Mouse (Mus musculus) hindbrain, embryonic 16.5 days (tissue): ENCODE measurements at regions not wholly inside any gene's neighbourhood (a gene's known extent, or its start where the extent isn't known, plus 50 kb on each side); places are given as distances from the start of the nearest gene placed in this dataset.

ENCODE experiments used
- ATAC-seq: fragments of 200-750 bp; cut with Nextera tagmentation; 2 replicates; pipeline ENCODE4 v1.8.0; 2017; ENCODE audit warnings: moderate TSS enrichment, moderate library complexity
- H3K27ac ChIP-seq: fragments of 300-500 bp; sonication (generic); 2 replicates; pipeline ENCODE4 v1.5.1; 2014; ENCODE audit warnings: low read depth, mild to moderate bottlenecking, control low read depth, low read length, moderate library complexity
- H3K27me3 ChIP-seq: fragments of 300-500 bp; sonication (generic); replicated peaks from 2 replicates; pipeline ENCODE4 v1.6.1; 2014; ENCODE audit warnings: low read length; ENCODE audit not compliant: control insufficient read depth, insufficient read depth
- H3K36me3 ChIP-seq: fragments of 300-500 bp; sonication (generic); 2 replicates; pipeline ENCODE4 v1.6.1; 2014; ENCODE audit warnings: mild to moderate bottlenecking, low read length, moderate library complexity, mixed read lengths; ENCODE audit not compliant: control insufficient read depth, insufficient read depth
- H3K4me1 ChIP-seq: fragments of 300-500 bp; sonication (generic); 2 replicates; pipeline ENCODE4 v1.6.1; 2014; ENCODE audit warnings: low read depth, low read length; ENCODE audit not compliant: control insufficient read depth, insufficient read depth
- H3K4me2 ChIP-seq: fragments of 300-500 bp; sonication (generic); 2 replicates; pipeline ENCODE4 v1.6.1; 2014; ENCODE audit warnings: mild to moderate bottlenecking, low read length, control low read depth, moderate library complexity
- H3K4me3 ChIP-seq: fragments of 300-500 bp; sonication (generic); 2 replicates; pipeline ENCODE4 v1.5.1; 2014; ENCODE audit warnings: mild to moderate bottlenecking, low read length, control low read depth, moderate library complexity
- H3K9ac ChIP-seq: fragments of 300-500 bp; sonication (generic); 2 replicates; pipeline ENCODE4 v1.6.1; 2014; ENCODE audit warnings: low read depth, mild to moderate bottlenecking, control low read depth, low read length, moderate library complexity
- H3K9me3 ChIP-seq: fragments of 300-500 bp; sonication (generic); 2 replicates; pipeline ENCODE4 v1.6.1; 2014; ENCODE audit warnings: mild to moderate bottlenecking, low read length, moderate library complexity; ENCODE audit not compliant: control insufficient read depth
- WGBS: fragments of 180-500 bp; shearing (Covaris S2); extraction: QIAGEN DNeasy Blood & Tissue Kit; methylation state at CpG from one replicate; pipeline ENCODE4 v1.1.7; 2014; 5-methylcytosine and 5-hydroxymethylcytosine counted together

DNA sequence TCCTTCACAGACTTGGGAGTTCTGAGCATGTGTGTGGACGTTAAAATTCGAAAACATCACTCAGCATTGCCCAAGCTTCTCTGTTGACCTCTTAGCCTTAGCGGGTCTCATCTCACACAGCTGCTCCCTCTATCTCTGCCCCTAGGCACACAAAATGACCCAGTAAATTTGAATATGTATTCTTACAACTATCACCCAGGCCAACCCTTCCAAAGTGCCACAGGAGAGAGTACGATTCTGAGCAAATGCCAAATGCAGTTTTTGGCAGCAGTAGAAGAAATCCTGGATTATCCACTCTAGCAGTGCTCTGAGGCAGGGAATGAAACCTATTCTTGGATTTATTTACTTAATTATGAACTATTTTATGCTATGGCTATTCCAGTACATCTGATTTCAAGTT, 246.6 kb upstream of the Slc24a5 start:
- no peak overlapping the region for H3K4me2 ChIP-seq
- H3K4me1 ChIP-seq = peaks cover 3% of the 10 kb centered on the region; the same call in 1 of the 2 replicates
- WGBS = 76% methylated on average over 4 of the region's 4 CpGs
- H3K9me3 ChIP-seq = no peaks in the 10 kb centered on the region
- H3K9ac ChIP-seq = no peak overlapping the region
- no peak overlapping the region for H3K27ac ChIP-seq
- no peak overlapping the region for H3K4me3 ChIP-seq
- ATAC-seq = no peak
- no peaks in the 10 kb centered on the region for H3K36me3 ChIP-seq
- no peaks in the 10 kb centered on the region for H3K27me3 ChIP-seq

DNA sequence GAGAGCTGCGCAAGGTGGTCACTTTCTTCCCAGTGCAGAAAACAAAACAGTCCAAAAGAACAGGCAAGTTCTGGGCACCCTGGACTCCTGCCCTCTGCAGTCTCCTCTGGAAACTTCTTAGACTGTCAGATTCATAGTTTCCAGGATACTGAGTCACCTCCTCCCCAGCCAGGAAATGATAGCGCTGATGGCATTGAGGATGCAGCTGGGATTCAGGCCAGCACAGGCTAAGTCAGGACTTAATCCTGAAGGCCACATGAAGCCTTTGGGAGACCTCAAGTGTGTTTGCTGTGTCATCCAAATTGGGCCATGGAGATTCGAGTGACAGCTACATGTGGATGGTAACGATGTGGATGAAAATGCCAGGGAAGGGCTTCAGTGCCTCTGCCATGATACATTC, 219.1 kb upstream of the Slc24a5 start:
- H3K9me3 ChIP-seq = no peaks in the 10 kb centered on the region
- peaks cover 3% of the 10 kb centered on the region; the same call in 1 of the 2 replicates for H3K4me1 ChIP-seq
- 88% methylated on average over 4 of the region's 4 CpGs for WGBS

DNA sequence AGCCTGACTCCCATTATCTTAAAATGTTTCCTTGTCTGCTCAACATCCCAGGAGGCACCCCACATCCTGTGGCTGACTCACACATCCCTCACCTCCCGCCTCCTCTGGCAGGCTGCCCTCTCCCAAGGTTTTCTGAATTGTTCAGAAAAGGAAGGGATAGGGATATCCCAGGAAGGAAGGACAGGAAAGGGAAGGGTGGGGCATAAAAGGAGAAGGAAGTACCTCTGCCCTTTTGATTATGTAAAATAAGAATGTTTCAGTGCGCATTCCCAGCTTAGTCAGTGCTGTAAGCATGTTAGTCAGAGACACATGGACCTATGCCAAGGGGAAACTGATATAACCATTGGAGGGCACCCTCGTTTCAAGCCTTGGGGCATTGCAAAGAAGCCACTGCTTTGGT, 209.4 kb upstream of the Slc24a5 start:
- no peak overlapping the region for H3K27ac ChIP-seq
- H3K4me3 ChIP-seq = no peak overlapping the region
- WGBS = 76% methylated on average over 3 of the region's 3 CpGs
- H3K4me2 ChIP-seq = no peak overlapping the region
- no peak overlapping the region for H3K9ac ChIP-seq
- no peaks in the 10 kb centered on the region for H3K4me1 ChIP-seq
- no peaks in the 10 kb centered on the region for H3K36me3 ChIP-seq
- ATAC-seq = 0 out of 2 replicates have a peak, but pooled peaks have one; percentile 24
- no peaks in the 10 kb centered on the region for H3K27me3 ChIP-seq
- no peaks in the 10 kb centered on the region for H3K9me3 ChIP-seq

More for the DNA sequence above, 219.1 kb upstream of the Slc24a5 start:
- Histone ChIP-seq H3K4me2 (no peak overlapping the region), H3K27me3 (no peaks in the 10 kb centered on the region), H3K36me3 (no peaks in the 10 kb centered on the region), H3K4me3 (no peak overlapping the region), H3K9ac (no peak overlapping the region), H3K27ac (no peak overlapping the region)
- no peak for ATAC-seq

DNA sequence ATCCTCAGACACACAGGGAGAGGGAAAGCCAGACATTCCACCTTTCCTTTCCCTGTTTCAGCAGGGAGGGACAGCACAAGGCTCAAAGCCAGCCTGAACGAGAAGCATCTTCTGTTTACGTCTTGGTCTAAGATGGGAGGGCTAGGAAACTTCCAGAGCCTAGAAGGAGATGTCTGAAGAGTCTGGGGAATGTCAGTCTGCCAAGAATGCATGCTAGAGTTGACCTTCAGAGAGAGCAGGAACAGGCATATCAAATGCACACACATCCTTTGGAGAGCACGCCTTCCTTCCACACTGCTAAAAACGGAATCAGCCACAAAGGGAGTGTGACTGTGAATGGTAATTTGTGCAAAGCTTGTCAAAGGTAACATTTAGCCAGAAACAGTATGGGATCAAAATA, 179.7 kb upstream of the Slc24a5 start:
- Histone ChIP-seq H3K4me3 (no peak overlapping the region), H3K9me3 (no peaks in the 10 kb centered on the region), H3K9ac (no peak overlapping the region), H3K36me3 (no peaks in the 10 kb centered on the region), H3K4me1 (no peaks in the 10 kb centered on the region; the same call in 1 of the 2 replicates), H3K27me3 (no peaks in the 10 kb centered on the region), H3K4me2 (no peak overlapping the region), H3K27ac (no peak overlapping the region)
- WGBS = 51% methylated on average over 4 of the region's 4 CpGs
- no peak for ATAC-seq

DNA sequence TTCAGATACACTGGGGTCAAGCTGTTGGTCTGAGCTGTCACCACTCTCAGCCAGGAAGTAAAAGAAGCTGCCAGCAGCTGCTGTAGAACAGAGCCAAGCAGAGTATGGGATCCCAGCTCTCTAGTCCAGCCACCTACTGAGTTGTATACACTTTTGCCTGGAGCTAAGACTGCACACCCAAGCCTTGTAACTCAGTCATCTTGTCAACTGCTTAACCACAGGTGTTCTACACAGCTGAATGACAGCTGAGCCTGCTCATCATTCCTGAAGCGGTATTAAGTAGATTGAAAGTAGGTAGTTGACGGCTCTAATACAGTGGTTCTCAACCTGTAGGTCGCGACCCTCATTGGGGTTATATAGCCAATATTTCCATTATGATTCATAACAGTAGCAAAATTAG, 172.9 kb upstream of the Slc24a5 start:
- no peak overlapping the region for H3K4me2 ChIP-seq
- ATAC-seq = no peak
- no peak overlapping the region for H3K4me3 ChIP-seq
- H3K9ac ChIP-seq = no peak overlapping the region
- 93% methylated on average over 4 of the region's 4 CpGs for WGBS
- H3K27me3 ChIP-seq = no peaks in the 10 kb centered on the region
- no peaks in the 10 kb centered on the region for H3K4me1 ChIP-seq
- no peaks in the 10 kb centered on the region for H3K9me3 ChIP-seq
- no peak overlapping the region for H3K27ac ChIP-seq
- no peaks in the 10 kb centered on the region for H3K36me3 ChIP-seq

DNA sequence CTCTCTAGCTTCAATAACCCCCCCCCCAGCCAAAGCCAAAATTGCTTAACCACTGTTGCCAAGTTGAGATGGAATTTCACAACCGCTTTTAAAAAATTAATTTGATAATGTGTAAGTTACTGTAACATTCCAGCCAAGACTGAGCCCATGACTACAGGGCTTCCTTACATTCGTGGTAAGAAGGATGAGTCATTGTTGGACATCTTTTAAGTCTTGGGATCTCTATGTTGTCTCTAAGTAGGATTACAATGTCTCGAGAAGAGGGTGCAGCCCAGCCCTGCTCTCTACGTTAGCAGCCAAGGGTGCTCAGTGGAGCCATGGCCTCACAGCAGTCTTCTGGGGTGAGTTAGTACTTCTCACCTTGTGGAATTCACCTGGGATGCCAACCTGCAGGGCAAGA, 164.4 kb upstream of the Slc24a5 start:
- ATAC-seq = no peak
- Histone ChIP-seq H3K36me3 (no peaks in the 10 kb centered on the region), H3K9ac (no peak overlapping the region), H3K4me2 (no peak overlapping the region), H3K27ac (no peak overlapping the region), H3K4me1 (no peaks in the 10 kb centered on the region), H3K4me3 (no peak overlapping the region), H3K27me3 (no peaks in the 10 kb centered on the region), H3K9me3 (no peaks in the 10 kb centered on the region)
- WGBS = 83% methylated on average over 4 of the region's 4 CpGs

DNA sequence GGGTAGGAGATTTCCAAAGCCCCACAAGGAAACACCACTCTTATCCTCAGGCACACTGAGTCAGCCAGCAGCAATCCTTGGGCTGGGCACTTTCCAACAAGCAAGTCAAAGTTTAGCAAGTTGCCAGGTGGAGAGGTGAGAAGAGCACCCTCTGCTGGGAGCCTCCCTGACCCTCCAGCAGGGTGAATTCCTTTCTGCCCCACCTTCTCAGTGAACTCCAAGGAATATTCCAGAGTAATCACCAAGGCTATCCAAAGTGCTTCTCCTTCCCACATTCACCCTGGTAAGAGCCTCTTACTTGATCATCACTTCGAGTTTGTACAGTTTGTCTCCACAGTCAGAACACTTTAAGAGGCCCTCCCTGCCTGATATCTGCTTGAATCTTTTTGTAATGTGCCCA, 162.8 kb upstream of the Slc24a5 start:
- no peak overlapping the region for H3K27ac ChIP-seq
- H3K4me1 ChIP-seq = no peaks in the 10 kb centered on the region
- H3K36me3 ChIP-seq = no peaks in the 10 kb centered on the region
- no peaks in the 10 kb centered on the region for H3K9me3 ChIP-seq
- WGBS = 87% methylated on average over 1 of the region's 1 CpGs
- H3K4me3 ChIP-seq = no peak overlapping the region
- H3K9ac ChIP-seq = no peak overlapping the region
- ATAC-seq = no peak
- no peaks in the 10 kb centered on the region for H3K27me3 ChIP-seq
- H3K4me2 ChIP-seq = no peak overlapping the region

DNA sequence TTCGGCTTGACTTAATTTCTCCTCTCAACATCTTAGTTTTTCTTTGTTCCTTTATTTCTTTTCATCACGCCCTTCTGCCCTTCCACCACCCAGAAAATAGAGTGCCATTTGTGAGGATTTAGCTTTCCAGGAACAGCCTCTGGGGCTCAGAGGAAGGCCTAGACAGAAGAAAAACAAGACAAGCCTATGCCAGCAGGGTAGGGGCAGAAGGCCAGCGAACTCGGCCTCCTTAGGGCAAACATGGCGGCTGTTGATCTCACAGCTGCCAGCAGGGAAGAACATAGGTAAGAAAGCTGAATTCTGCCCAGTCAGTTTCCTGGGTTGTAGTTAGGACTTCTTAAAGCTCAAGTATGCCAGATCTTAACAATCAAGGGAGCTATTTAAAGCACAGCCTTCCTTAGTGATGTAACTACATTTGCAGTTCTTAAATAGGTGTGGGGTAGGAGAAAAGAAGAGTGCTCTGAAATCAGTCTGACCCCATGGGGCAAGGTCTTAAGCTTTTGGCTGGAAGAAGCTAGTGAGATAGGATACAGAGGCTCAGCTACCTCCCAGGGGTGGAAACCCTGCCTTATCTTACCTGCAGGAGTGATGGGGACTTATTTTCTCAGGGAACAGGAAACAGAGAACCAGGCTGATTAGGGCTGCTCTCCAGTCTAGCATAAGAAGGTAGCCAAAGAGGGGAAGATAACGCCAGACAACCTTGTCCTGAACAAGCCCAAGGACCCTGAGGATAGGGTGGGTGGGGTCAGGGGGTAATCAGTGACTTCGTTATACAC, 148.8 kb upstream of the Slc24a5 start:
- Histone ChIP-seq H3K4me3 (no peak overlapping the region), H3K36me3 (no peaks in the 10 kb centered on the region), H3K9ac (no peak overlapping the region), H3K9me3 (no peaks in the 10 kb centered on the region), H3K27ac (no peak overlapping the region), H3K4me2 (no peak overlapping the region), H3K27me3 (no peaks in the 10 kb centered on the region), H3K4me1 (no peaks in the 10 kb centered on the region)
- ATAC-seq = no peak
- 81% methylated on average over 7 of the region's 7 CpGs for WGBS

DNA sequence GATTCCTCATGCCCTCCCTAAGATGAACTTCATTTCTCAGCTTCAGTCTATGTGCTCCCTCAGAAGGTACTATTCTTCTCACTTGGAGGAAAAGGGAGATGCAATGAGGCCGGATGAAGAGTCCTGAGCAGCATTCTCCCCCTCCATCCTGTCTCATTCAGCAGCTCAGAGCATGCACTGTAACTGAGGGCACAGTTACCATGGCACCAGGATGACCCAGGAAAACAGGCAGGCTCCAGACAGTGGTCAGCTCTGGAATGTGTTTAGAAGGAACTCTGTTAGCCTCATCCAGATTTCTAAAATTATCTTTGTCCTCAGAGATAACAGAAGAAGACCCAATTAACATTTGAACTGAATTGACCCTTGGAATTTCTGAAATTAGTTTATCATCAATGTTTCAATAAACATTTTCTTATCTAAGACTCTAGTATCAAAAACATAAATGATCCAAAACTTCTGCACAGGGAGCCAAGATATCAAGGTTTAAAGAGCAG, 148.1 kb upstream of the Slc24a5 start:
- Histone ChIP-seq H3K27me3 (no peaks in the 10 kb centered on the region), H3K36me3 (no peaks in the 10 kb centered on the region), H3K4me1 (no peaks in the 10 kb centered on the region), H3K4me3 (no peak overlapping the region), H3K4me2 (no peak overlapping the region), H3K27ac (no peak overlapping the region), H3K9ac (no peak overlapping the region), H3K9me3 (no peaks in the 10 kb centered on the region)
- WGBS = 50% methylated on average over 1 of the region's 1 CpGs
- ATAC-seq = no peak
